Mouse (Mus musculus) heart, adult 2 months (tissue): Measurements from ENCODE around the gene Farsb. TPM values are rescaled to one million over a fixed set of nuclear protein-coding genes. Genes with fewer than 3 reads are reported as not detected.
A peak's percentile ranks its signal among the peaks of the same experiment; 100 is the strongest.

ENCODE experiments used
- DNase-seq, 2 experiments: peaks; one replicate each; pipeline ENCODE4 v3.0.0; 2021
- H3K27ac ChIP-seq: fragments of 200-600 bp; 2 replicates; pipeline ENCODE4 v1.8.1; 2022
- H3K27me3 ChIP-seq: fragments of 200-500 bp; 2 replicates; pipeline ENCODE4 v1.6.1; 2012; ENCODE audit warnings: mild to moderate bottlenecking, low read length, inconsistent platforms, mixed read lengths; ENCODE audit not compliant: control insufficient read depth, insufficient read depth
- H3K36me3 ChIP-seq: fragments of 200-500 bp; 2 replicates; pipeline ENCODE4 v1.6.1; 2012; ENCODE audit warnings: low read length, inconsistent platforms; ENCODE audit not compliant: control insufficient read depth, insufficient read depth
- H3K4me1 ChIP-seq: fragments of 200-500 bp; 2 replicates; pipeline ENCODE4 v1.6.1; 2011; ENCODE audit warnings: low read length; ENCODE audit not compliant: control insufficient read depth, insufficient read depth
- H3K4me3 ChIP-seq: fragments of 200-600 bp; 2 replicates; pipeline ENCODE4 v1.8.1; 2022
- H3K79me2 ChIP-seq: fragments of 200-500 bp; replicated peaks from 2 replicates; pipeline ENCODE4 v1.6.1; 2012; ENCODE audit warnings: mild to moderate bottlenecking, inconsistent platforms, low read length, moderate library complexity, mixed read lengths; ENCODE audit not compliant: control insufficient read depth, insufficient read depth
- H3K9ac ChIP-seq: fragments of 200-500 bp; 2 replicates; pipeline ENCODE4 v1.6.1; 2012; ENCODE audit warnings: low read depth, mild to moderate bottlenecking, control low read depth, inconsistent platforms, low read length, mixed read lengths
- CTCF ChIP-seq: fragments of 200-600 bp; IDR thresholded peaks from 2 replicates; pipeline ENCODE4 v1.8.1; 2022; ENCODE audit warnings: antibody characterized with exemption, mild to moderate bottlenecking, moderate library complexity
- EP300 ChIP-seq: fragments of 200-500 bp; IDR thresholded peaks from 2 replicates; pipeline ENCODE4 v1.6.1; 2011; ENCODE audit warnings: low read depth, low read length, control low read depth; ENCODE audit not compliant: insufficient read depth
- POLR2A ChIP-seq: fragments of 200-500 bp; IDR thresholded peaks from 2 replicates; pipeline ENCODE4 v1.6.1; 2011; ENCODE audit warnings: mild to moderate bottlenecking, low read depth, low read length, control low read depth; ENCODE audit not compliant: insufficient read depth
- WGBS: fragments of 180-500 bp; shearing (Covaris S2); methylation state at CpG from one replicate; pipeline ENCODE4 v1.1.7; 2018; 5-methylcytosine and 5-hydroxymethylcytosine counted together
- intact Hi-C: fragments of 180-260 bp; cut with DNase I; formaldehyde crosslinking; loops from one replicate; pipeline ENCODE4 v1.15.1; 2025
- polyA plus RNA-seq: library from polyadenylated mRNA; depleted of rRNA; stranded (reverse); fragments of >200 nt; gene quantifications from 2 replicates; pipeline ENCODE4 v1.2.3, GENCODE M21; 2012
- total RNA-seq, 2 experiments: library from RNA; stranded (reverse); gene quantifications; 2 replicates each; pipeline ENCODE4 v1.2.3; 2021

Gene Farsb
- total and polyA plus RNA-seq, 3 experiments: 18.6 to 49.1 (median 46.7) TPM

DNA sequence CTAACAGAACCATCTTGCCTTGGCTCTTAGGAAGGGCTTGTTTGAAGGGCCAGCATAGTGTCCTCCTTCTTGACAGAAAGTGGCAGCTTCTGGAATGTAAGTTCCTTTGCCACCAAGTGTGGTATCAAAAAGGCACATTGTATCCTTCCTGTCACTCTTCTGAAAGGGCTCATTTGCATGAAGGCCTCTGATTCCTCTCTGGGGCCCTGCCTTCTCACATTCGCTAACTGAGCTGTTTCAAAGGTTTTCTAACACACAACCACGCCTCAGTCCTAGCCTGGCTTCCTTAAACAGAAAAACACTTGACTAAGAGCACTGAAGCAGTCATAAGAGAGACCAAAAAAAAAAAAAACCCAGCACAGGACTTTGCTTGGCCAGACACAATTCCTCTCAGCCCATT, 66.1 kb downstream of the Farsb start:
- Histone ChIP-seq H3K27ac (no peak overlapping the region), H3K27me3 (no peaks in the 10 kb centered on the region), H3K4me3 (no peak overlapping the region), H3K36me3 (peaks cover 6% of the 10 kb centered on the region), H3K4me1 (peaks cover 3% of the 10 kb centered on the region), H3K9ac (no peak overlapping the region), H3K79me2 (no peaks in the 10 kb centered on the region)
- TF ChIP-seq CTCF: no peak
- TF ChIP-seq POLR2A: no peak
- TF ChIP-seq EP300: no peak
- WGBS: 79% methylated on average over 2 of the region's 2 CpGs
- DNase-seq: no peak
- intact Hi-C loops: no loop called here

DNA sequence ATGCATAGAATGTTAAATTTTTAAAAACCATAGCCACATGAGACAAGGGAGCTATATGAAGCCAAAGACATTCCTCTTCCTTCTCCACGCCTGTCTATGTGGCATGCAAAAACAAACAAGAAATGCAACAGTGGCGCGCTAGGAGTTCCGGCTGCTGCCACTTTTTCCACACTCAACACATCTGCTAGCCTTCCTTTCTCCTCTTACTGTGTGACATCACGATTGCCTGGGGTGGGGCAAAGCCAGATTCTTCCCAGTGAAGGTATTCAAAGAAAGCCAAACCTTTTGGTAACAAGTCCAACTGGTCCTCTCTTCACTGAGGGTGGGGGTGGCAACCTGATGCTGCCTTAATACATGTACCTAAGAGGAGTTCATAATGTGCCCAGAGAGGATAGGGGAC, 66.9 kb downstream of the Farsb start:
- no peak for TF ChIP-seq EP300
- TF ChIP-seq POLR2A: no peak
- no peak for TF ChIP-seq CTCF
- H3K36me3 ChIP-seq: peaks cover 6% of the 10 kb centered on the region
- 87% methylated on average over 5 of the region's 5 CpGs for WGBS
- DNase-seq: no peak
- no peaks in the 10 kb centered on the region for H3K79me2 ChIP-seq
- H3K27me3 ChIP-seq: no peaks in the 10 kb centered on the region
- H3K4me3 ChIP-seq: no peak overlapping the region
- no peak overlapping the region for H3K9ac ChIP-seq
- no peak overlapping the region for H3K27ac ChIP-seq
- intact Hi-C loops: no loop called here
- peaks cover 3% of the 10 kb centered on the region for H3K4me1 ChIP-seq

DNA sequence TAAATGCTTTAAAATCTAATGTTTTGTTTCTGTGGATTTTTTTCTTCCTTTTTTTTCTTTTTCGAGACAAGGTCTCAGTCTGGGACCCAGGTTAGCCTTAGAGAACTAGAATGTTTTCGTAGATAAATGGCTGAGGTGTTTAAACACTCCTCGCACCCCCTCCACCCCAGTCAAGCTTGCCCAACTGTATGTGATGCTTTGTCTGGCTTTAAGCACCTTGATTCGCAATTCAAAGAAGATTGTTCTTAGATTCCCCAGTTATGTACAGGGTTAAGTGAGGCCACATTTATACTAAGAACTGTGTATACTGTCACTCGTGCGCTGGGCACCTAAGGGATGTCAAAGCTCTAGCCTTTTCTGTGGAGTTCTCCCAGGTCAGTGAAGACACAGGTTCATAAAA, 68.4 kb downstream of the Farsb start:
- Histone ChIP-seq H3K9ac (no peak overlapping the region), H3K4me1 (no peaks in the 10 kb centered on the region), H3K79me2 (no peaks in the 10 kb centered on the region), H3K36me3 (peaks cover 3% of the 10 kb centered on the region; the same call in 1 of the 2 replicates), H3K4me3 (no peak overlapping the region), H3K27me3 (no peaks in the 10 kb centered on the region), H3K27ac (no peak overlapping the region)
- intact Hi-C loops: no loop called here
- WGBS: 93% methylated on average over 6 of the region's 6 CpGs
- no peak for DNase-seq
- TF ChIP-seq EP300 (no peak), POLR2A (no peak), CTCF (no peak)

DNA sequence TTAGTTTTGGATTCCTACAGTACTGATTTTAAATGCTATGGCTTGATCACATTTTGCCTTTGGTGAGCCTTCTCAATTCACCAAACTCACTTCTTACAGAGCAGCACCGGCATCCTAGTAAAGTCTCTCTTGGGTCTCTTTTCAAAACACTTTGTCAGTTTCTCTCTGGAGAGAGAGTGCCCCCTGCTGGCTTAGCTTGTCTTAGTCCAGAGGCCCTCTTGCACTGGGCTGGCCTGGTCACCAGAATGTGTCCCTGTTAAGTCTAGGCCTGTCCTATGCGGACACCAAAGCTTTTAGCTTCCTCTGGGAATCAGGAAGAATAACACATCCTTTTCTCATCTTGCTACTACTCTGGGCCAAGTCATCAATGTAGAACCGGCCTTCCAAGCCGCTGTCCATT, 69.1 kb downstream of the Farsb start:
- intact Hi-C loops: loop anchor here (1.0 to 2.0 kb wide), 2 partner anchors 203 to 441 kb away; no protein-coding TSS in a partner anchor
- Histone ChIP-seq H3K36me3 (peaks cover 3% of the 10 kb centered on the region; the same call in 1 of the 2 replicates), H3K9ac (no peak overlapping the region), H3K79me2 (no peaks in the 10 kb centered on the region), H3K4me3 (no peak overlapping the region), H3K27me3 (no peaks in the 10 kb centered on the region), H3K4me1 (no peaks in the 10 kb centered on the region), H3K27ac (no peak overlapping the region)
- 58% methylated on average over 4 of the region's 4 CpGs for WGBS
- DNase-seq: peak; percentile 56 to 76
- no peak for TF ChIP-seq EP300
- TF ChIP-seq POLR2A: no peak
- TF ChIP-seq CTCF: peak; percentile 88

DNA sequence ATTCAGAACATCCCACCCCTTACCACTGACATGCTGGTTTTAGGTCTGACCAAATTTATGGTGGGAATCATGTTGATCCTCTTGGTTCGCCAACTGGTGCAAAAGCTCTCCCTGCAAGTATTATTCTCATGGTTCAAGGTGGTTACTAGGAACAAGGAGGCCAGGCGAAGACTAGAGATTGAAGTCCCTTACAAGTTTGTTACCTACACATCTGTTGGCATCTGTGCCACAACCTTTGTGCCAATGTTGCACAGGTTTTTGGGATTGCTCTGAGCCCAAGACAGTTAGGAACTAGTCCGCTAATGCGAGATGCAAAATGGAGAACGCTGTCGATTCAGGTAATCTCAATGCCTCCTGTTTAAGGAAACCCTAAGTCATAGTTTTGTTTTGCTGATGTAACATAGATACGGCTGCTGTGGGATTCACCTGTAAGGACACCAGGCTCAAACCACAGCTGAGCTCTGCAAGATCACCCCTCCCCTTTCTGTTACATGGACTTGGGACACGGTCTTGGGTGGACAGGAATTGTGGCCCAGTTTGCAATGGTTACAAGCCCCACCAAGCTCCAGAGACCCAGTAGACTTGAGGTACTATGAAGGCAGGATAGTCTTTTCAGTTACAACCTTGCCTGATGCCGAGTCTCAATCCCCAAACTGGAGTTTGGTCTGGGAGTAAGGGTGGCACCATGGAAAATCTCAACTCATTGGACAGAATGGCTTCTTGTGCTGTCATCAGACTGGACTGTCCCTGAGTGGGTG, 71.4 kb downstream of the Farsb start:
- 94% methylated on average over 9 of the region's 9 CpGs for WGBS
- Histone ChIP-seq H3K27ac (no peak overlapping the region), H3K4me3 (no peak overlapping the region), H3K9ac (no peak overlapping the region), H3K27me3 (no peaks in the 10 kb centered on the region), H3K36me3 (no peaks in the 10 kb centered on the region), H3K4me1 (no peaks in the 10 kb centered on the region), H3K79me2 (no peaks in the 10 kb centered on the region)
- TF ChIP-seq POLR2A: no peak
- no peak for TF ChIP-seq CTCF
- no peak for TF ChIP-seq EP300
- no peak for DNase-seq
- intact Hi-C loops: no loop called here

DNA sequence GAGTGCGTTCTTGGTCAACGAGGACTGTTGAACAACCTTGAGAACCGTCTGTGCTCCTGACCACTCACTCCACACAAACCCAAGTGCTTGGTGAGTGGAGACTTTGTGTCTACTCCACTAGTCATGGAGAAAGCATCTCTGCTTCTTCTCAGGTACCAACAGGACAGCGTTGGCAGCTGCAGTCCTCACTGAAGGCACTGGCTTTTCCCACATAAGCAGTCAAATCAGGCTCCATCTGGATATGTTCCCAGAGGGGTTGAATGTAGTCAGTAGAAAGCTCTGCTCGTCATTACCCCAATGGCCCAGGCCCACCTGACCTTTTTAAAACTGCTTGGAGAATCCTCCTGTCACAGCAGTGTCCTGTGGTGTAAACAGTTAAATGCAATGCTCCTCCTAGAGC, 74.3 kb downstream of the Farsb start:
- TF ChIP-seq POLR2A (no peak), CTCF (no peak), EP300 (no peak)
- Histone ChIP-seq H3K9ac (no peak overlapping the region), H3K27me3 (no peaks in the 10 kb centered on the region), H3K4me3 (no peak overlapping the region), H3K36me3 (no peaks in the 10 kb centered on the region), H3K27ac (no peak overlapping the region), H3K79me2 (no peaks in the 10 kb centered on the region), H3K4me1 (no peaks in the 10 kb centered on the region)
- intact Hi-C loops: no loop called here
- WGBS: 83% methylated on average over 5 of the region's 5 CpGs
- no peak for DNase-seq
